In the genomic region with DNA sequence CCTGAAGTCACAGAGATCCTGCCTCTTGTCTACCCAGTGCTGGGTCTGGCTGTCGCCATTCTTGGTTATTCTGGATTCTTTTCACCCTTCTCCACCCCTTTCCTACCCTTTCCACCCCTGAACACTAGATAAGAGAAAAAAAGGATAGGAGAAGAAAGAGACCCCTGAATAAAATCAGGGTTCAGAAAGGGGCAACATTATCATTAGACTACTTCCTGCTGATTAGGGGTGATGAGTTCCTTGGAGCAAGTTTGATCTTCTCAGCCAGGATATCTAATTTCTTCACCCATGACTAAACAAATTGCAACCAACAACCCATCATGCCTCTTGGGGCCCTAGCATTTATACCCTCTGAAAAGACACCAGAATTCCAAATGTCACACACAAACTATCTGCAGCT, we compare ENCODE assay signal across 32 mouse cellular contexts. TPM values are rescaled to one million over a fixed set of nuclear protein-coding genes. Genes with fewer than 3 reads are reported as not detected.
"Had no signal": no experiment of that assay in that cellular context is flagged by ENCODE, and none has a peak within 500 bp of the region (broad histone marks: within the 10 kb centered on the region; RNA-seq: fewer than 3 reads in every experiment).

No protein-coding gene starts in this region.

- H3K9ac ChIP-seq: limb, embryonic 12.5 days; limb, embryonic 13.5 days; limb, embryonic 15.5 days; liver, embryonic 12.5 days; liver, embryonic 14.5 days; liver, embryonic 15.5 days; liver, postnatal 0 days; lung, embryonic 14.5 days; lung, embryonic 15.5 days; midbrain, embryonic 13.5 days; midbrain, embryonic 15.5 days; neural tube, embryonic 12.5 days had no signal

- H3K27ac ChIP-seq: left cerebral cortex, adult 2 months; limb, embryonic 10.5 days; limb, embryonic 12.5 days; limb, embryonic 13.5 days; limb, embryonic 15.5 days; lung, embryonic 15.5 days; macrophage; midbrain, embryonic 12.5 days; midbrain, embryonic 13.5 days; midbrain, embryonic 15.5 days; neural tube, embryonic 12.5 days had no signal

- H3K9me3 ChIP-seq: limb, embryonic 10.5 days; limb, embryonic 12.5 days; limb, embryonic 13.5 days; limb, embryonic 15.5 days; liver, embryonic 12.5 days; liver, embryonic 13.5 days; liver, embryonic 15.5 days; lung, embryonic 15.5 days; megakaryocyte, embryonic 14.5 days; midbrain, embryonic 12.5 days; midbrain, embryonic 13.5 days; midbrain, embryonic 15.5 days; neural tube, embryonic 12.5 days had no signal

- H3K27me3 ChIP-seq: limb, embryonic 12.5 days; limb, embryonic 13.5 days; limb, embryonic 15.5 days; liver, embryonic 12.5 days; liver, embryonic 13.5 days; liver, embryonic 15.5 days; lung, embryonic 15.5 days; megakaryocyte, embryonic 14.5 days; midbrain, embryonic 12.5 days; midbrain, embryonic 13.5 days; midbrain, embryonic 15.5 days; neural tube, embryonic 12.5 days had no signal

- H3K4me3 ChIP-seq: left cerebral cortex, adult 2 months; limb, embryonic 12.5 days; limb, embryonic 13.5 days; liver, embryonic 13.5 days; liver, embryonic 15.5 days; lung, embryonic 15.5 days; midbrain, embryonic 12.5 days; midbrain, embryonic 13.5 days; midbrain, embryonic 15.5 days; myocyte; neural tube, embryonic 12.5 days had no signal

- DNase-seq: left cerebral cortex, postnatal 4 days; liver; liver, embryonic 13.5 days; liver, postnatal 0 days; lung, adult 18-20 months; lung, adult 2 months; lung, embryonic 14.5 days; lung, postnatal 10 days; lung, postnatal 14 days; lung, postnatal 36 days; lung, postnatal 4 days; midbrain, embryonic 14.5 days had no signal

- H3K4me2 ChIP-seq: limb, embryonic 12.5 days; limb, embryonic 15.5 days; lung, embryonic 14.5 days; lung, embryonic 15.5 days; midbrain, embryonic 15.5 days had no signal

- ATAC-seq: liver, embryonic 12.5 days; liver, postnatal 0 days; lung, postnatal 0 days; midbrain, embryonic 13.5 days; midbrain, embryonic 15.5 days; midbrain, embryonic 16.5 days had no signal

RNA-seq across cellular contexts. Expression of gene Ttll13, which starts 21.6 kb away (rescaled TPM):
- total RNA-seq: megakaryocyte progenitor cell, adult 5-6 weeks; monocyte, adult 5-6 weeks had no signal
